Mouse (Mus musculus) hindbrain, embryonic 12.5 days (tissue): Measurements from ENCODE around the gene Pde1a. TPM values are rescaled to one million over a fixed set of nuclear protein-coding genes. Genes with fewer than 3 reads are reported as not detected.

Experiments used
- ATAC-seq: fragments of 200-750 bp; cut with Nextera tagmentation; 2 replicates; pipeline ENCODE4 v1.8.0; 2017; ENCODE audit warnings: moderate TSS enrichment; ENCODE audit not compliant: low FRiP score
- H3K27ac ChIP-seq: fragments of 300-500 bp; sonication (generic); 2 replicates; pipeline ENCODE4 v1.5.1; 2016; ENCODE audit warnings: mild to moderate bottlenecking
- H3K27me3 ChIP-seq: fragments of 300-500 bp; sonication (generic); 2 replicates; pipeline ENCODE4 v1.6.1; 2016; ENCODE audit warnings: mild to moderate bottlenecking
- H3K36me3 ChIP-seq: fragments of 300-500 bp; sonication (generic); 2 replicates; pipeline ENCODE4 v1.6.1; 2016; ENCODE audit warnings: mild to moderate bottlenecking
- H3K4me1 ChIP-seq: fragments of 300-500 bp; sonication (generic); 2 replicates; pipeline ENCODE4 v1.6.1; 2016
- H3K4me2 ChIP-seq: fragments of 300-500 bp; sonication (generic); replicated peaks from 2 replicates; pipeline ENCODE4 v1.6.1; 2016; ENCODE audit warnings: mild to moderate bottlenecking
- H3K4me3 ChIP-seq: fragments of 300-500 bp; sonication (generic); 2 replicates; pipeline ENCODE4 v1.5.1; 2016; ENCODE audit warnings: mild to moderate bottlenecking
- H3K9ac ChIP-seq: fragments of 300-500 bp; sonication (generic); 2 replicates; pipeline ENCODE4 v1.6.1; 2016; ENCODE audit warnings: mild to moderate bottlenecking, moderate library complexity
- H3K9me3 ChIP-seq: fragments of 300-500 bp; sonication (generic); replicated peaks from 2 replicates; pipeline ENCODE4 v1.6.1; 2016; ENCODE audit warnings: mild to moderate bottlenecking
- WGBS: fragments of 180-500 bp; shearing (Covaris S2); methylation state at CpG from one replicate; pipeline ENCODE4 v1.1.7; 2016; 5-methylcytosine and 5-hydroxymethylcytosine counted together
- polyA plus RNA-seq: library from polyadenylated mRNA; unstranded; fragments of >200 nt; fragmentation: Nextera tagmentation; extraction: Ambion mirVana; gene quantifications from 2 replicates; pipeline ENCODE4 v1.2.1, GENCODE M21; 2016

Pde1a gene
- polyA plus RNA-seq, result 2.8 and 5.0 TPM in 2 replicates

DNA sequence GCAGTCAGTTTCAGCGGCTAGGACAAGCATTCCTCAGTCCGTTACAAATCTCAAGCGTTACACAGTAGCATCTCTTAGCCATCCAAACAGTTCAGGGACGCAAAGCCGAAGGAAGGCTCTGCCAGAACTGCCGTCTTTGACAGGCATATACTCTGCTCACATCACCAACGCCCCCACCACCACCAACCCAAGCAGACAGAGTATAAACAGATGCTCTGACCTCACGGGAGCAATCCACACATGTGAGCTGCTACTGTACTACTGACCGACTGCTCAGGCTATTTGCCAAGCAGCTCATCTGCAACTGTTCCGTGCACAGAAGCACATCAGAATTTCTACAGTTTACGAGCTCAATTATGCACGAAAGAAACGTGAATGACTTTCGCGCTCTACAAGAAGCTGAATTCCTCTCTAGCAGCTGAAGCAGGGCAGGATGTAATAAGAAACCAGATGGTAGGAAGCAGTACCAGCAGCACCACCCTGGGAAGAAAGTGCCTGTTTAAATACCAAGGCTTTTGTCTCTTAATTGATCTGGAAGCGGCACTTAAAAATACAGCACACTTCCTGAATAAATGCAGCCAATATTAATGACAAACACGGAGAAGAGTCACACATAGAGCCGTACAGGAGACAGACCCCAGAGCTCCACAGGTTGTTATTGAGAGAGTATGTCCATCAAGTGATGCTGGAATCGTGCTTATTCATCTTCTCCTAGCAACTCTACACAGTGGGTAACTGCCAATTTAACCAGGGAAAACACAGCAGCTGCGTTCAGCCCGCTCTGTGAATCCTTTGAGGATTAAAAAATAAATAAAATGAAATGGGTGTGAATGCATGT is at the start of gene Pde1a:
Gene Pde1a, minus strand, starts transcription at position 598 of the 838 bp plus-strand sequence.
- Histone ChIP-seq H3K9me3 (no peaks in the 10 kb centered on the region), H3K4me2 (peak within 1 kb of the TSS; percentile 58), H3K27ac (no peak within 1 kb of the TSS), H3K4me3 (peak within 1 kb of the TSS; percentile 28), H3K9ac (peak within 1 kb of the TSS; percentile 10; the same call in 1 of the 2 replicates), H3K36me3 (no peaks in the 10 kb centered on the region), H3K27me3 (0 out of 2 replicates have a peak, but pooled peaks cover 3% of the 10 kb centered on the region), H3K4me1 (peaks cover 11% of the 10 kb centered on the region)
- ATAC-seq, result peak; percentile 94
- 14% methylated on average over 21 of the region's 21 CpGs for WGBS

DNA sequence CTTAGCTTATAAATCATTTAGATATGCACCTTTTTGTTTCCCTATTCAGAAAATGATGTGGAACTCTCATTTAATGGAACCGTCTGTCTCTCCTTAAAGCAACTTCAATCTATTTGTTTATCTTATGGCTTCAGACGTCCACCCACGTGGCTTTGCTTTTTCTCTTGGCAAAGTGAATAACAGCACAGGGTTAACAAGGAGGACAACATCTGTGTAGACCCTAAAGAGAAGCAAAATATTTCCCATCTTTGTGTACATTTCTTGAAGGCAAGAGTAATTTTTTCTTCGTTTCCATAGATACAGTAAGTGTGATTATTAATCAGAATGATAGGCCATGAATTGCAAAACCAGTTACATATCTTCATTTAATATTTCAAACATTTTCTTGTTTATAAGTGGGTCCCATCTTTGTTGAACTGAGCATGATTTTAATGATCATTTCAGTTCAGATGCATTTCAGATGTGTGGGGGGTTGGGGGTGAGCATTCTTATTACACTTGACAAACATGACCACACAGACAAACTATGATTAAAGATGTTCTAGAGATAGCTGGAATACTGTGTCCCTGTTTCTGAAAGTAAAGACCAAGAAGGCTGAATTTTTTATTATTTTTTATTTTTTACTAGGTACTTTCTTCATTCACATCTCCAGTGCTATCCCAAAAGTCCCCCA is 49.5 kb upstream of the Pde1a start:
- H3K4me3 ChIP-seq, result no peak overlapping the region
- no peak overlapping the region for H3K9ac ChIP-seq
- WGBS, result 69% methylated on average over 4 of the region's 4 CpGs
- ATAC-seq, result no peak
- no peaks in the 10 kb centered on the region for H3K36me3 ChIP-seq
- H3K4me2 ChIP-seq, result no peak overlapping the region
- H3K27ac ChIP-seq, result no peak overlapping the region
- H3K27me3 ChIP-seq, result no peaks in the 10 kb centered on the region
- H3K9me3 ChIP-seq, result no peaks in the 10 kb centered on the region
- H3K4me1 ChIP-seq, result no peaks in the 10 kb centered on the region

DNA sequence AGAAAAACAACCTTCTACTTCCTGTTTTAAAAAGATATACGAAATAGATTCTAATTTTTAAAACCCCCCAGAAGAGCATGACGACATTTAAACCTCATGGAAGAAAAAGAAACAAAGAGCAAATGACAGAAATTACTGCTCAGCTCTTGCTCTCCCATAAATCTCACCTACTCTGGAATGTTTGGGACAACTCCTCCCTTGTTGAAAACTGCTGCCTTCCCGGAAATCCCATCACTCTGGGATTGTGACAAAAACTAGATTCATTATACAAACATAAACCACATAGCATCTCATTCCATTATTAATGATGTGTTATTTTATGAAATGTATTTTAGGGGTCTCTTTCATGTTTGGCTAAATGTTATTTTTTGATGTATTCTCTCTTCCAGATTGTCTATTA is 48.9 kb upstream of the Pde1a start:
- Histone ChIP-seq H3K4me3 (no peak overlapping the region), H3K4me2 (no peak overlapping the region), H3K27me3 (no peaks in the 10 kb centered on the region), H3K9ac (no peak overlapping the region), H3K36me3 (no peaks in the 10 kb centered on the region), H3K9me3 (no peaks in the 10 kb centered on the region), H3K27ac (no peak overlapping the region), H3K4me1 (no peaks in the 10 kb centered on the region)
- WGBS, result 72% methylated on average over 3 of the region's 3 CpGs
- no peak for ATAC-seq

DNA sequence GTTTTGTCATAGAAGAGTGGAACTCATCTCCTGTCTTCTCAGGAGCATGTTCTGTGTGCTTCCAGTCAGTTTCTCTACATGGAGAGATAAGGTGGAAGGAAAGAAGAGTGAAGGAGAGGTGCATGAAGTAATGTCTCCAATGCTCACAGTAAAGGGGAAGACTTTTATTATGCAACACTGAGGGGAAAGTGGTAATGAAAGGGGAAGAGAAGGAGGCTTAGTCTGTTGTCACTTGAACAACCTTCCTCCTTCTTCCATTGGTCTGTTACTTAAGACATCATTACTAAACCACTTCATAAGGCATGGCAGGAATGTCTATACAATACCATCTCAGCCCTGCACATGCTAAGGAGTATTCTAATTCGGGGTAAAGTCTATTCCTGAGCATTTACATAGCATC is 38.8 kb upstream of the Pde1a start:
- H3K9ac ChIP-seq, result no peak overlapping the region
- no peak overlapping the region for H3K27ac ChIP-seq
- no peaks in the 10 kb centered on the region for H3K4me1 ChIP-seq
- no peaks in the 10 kb centered on the region for H3K27me3 ChIP-seq
- 90% methylated on average over 1 of the region's 1 CpGs for WGBS
- no peaks in the 10 kb centered on the region for H3K36me3 ChIP-seq
- no peak overlapping the region for H3K4me2 ChIP-seq
- no peaks in the 10 kb centered on the region for H3K9me3 ChIP-seq
- H3K4me3 ChIP-seq, result no peak overlapping the region
- no peak for ATAC-seq

DNA sequence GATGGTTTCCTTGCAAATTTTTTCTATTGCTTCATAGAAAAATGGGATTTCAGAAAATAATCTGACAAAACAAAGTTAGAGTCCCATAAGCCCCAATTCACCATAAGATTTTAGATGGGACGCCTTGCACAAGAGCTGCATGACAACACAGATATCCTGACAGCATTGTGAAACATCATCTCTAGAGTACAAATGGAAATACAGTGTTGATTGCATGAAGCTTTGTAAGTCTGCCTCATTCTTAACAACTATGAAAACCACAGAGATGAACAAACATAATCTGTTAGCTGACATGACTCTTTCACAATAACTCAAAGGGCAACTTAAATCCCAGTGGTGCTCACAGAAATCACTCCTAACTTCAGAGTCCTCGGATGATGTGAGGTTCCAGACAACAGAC is 29.5 kb upstream of the Pde1a start:
- Histone ChIP-seq H3K4me2 (no peak overlapping the region), H3K4me3 (no peak overlapping the region), H3K4me1 (no peaks in the 10 kb centered on the region), H3K9ac (no peak overlapping the region), H3K27me3 (no peaks in the 10 kb centered on the region), H3K9me3 (no peaks in the 10 kb centered on the region), H3K36me3 (no peaks in the 10 kb centered on the region), H3K27ac (no peak overlapping the region)
- 84% methylated on average over 2 of the region's 2 CpGs for WGBS
- no peak for ATAC-seq

DNA sequence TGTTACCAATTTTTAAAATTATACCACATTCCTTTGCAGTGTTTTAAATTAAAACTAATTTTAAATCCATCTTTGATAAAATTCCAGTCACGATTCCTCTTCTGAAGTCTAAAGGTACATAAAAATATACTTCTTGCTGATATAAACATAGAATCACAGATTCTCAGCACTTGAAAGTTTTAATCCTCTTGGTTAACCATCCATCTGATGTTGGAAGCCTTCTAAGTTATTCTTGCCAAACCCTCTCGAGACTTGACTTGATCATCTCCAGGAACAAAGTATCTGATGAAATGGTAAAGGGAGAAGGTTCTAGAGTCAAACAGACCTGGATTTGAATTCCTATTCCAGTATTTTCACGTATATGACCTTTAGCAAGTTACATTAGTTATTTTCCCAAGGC is 28.9 kb upstream of the Pde1a start:
- no peak overlapping the region for H3K9ac ChIP-seq
- ATAC-seq, result no peak
- H3K4me2 ChIP-seq, result no peak overlapping the region
- no peaks in the 10 kb centered on the region for H3K4me1 ChIP-seq
- H3K27me3 ChIP-seq, result no peaks in the 10 kb centered on the region
- no peaks in the 10 kb centered on the region for H3K9me3 ChIP-seq
- no peak overlapping the region for H3K27ac ChIP-seq
- 88% methylated on average over 3 of the region's 3 CpGs for WGBS
- H3K4me3 ChIP-seq, result no peak overlapping the region
- no peaks in the 10 kb centered on the region for H3K36me3 ChIP-seq

DNA sequence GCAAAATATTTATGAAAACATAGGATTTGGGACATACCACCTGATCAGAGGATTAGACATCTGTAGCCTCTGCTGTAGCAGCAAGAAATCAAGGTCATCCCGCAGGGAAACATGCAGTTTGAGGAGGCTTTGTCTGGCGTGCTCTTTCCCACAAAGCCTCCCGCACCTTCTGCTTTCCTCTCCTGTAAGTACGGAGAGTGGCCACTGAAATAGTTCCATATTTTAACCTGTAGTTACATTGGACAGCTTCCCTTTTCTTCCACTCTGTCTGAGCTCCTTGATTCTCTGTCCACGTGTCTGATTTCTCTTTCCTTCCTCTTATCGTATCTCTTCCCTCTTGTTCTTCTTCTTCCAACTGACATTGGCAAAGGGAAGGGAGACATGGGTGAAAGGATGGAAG is 20.8 kb upstream of the Pde1a start:
- Histone ChIP-seq H3K27me3 (no peaks in the 10 kb centered on the region), H3K36me3 (no peaks in the 10 kb centered on the region), H3K27ac (no peak overlapping the region), H3K9me3 (no peaks in the 10 kb centered on the region), H3K4me2 (no peak overlapping the region), H3K9ac (no peak overlapping the region), H3K4me3 (no peak overlapping the region), H3K4me1 (no peaks in the 10 kb centered on the region)
- no peak for ATAC-seq
- WGBS, result 85% methylated on average over 6 of the region's 6 CpGs

DNA sequence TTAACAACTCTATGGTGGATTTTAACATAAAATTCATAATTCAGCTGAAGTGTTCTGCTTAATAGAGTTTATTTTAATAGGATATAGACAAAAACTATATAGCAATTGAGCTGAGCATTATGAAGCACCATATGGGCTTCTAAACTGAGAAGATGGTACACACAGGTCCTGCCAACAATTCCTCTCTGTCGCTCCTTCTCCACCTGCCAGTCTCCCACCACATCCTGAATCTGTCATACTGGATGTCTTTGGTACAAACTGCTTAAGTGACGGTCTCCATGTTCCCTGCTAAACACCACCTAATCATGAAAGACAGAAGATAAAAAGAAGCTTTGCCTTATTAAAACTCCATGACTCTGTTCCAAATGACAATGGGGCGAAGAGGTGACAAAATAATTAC is 20.1 kb upstream of the Pde1a start:
- no peak for ATAC-seq

DNA sequence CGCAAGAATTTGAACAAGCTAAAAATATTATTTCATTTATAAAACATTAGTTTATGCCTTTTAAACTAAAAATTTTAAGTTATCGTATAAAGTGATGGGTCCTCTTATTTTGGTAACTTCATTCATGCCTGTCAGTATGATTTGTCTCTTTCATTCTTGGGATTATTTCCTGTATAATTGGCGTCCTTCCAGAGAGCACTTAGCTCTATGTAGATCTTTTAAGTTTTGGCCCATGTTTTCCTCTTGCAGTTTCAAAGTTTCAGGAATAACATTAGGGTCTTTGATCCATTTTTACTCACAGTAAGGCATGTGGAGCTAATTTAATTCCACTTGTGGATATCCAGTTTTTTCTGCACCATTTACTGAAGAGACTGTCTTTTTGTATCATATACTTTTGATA is 5.8 kb upstream of the Pde1a start:
- WGBS, result 85% methylated on average over 3 of the region's 3 CpGs
- Histone ChIP-seq H3K4me2 (no peak overlapping the region), H3K4me3 (no peak overlapping the region), H3K27ac (no peak overlapping the region), H3K9me3 (no peaks in the 10 kb centered on the region), H3K27me3 (0 out of 2 replicates have a peak, but pooled peaks cover 3% of the 10 kb centered on the region), H3K9ac (no peak overlapping the region), H3K4me1 (no peaks in the 10 kb centered on the region), H3K36me3 (no peaks in the 10 kb centered on the region)
- no peak for ATAC-seq

More for the DNA sequence above, 20.1 kb upstream of the Pde1a start:
- H3K4me2 ChIP-seq, result no peak overlapping the region
- no peak overlapping the region for H3K9ac ChIP-seq
- H3K4me1 ChIP-seq, result no peaks in the 10 kb centered on the region
- H3K4me3 ChIP-seq, result no peak overlapping the region
- WGBS, result 79% methylated on average over 3 of the region's 3 CpGs
- no peak overlapping the region for H3K27ac ChIP-seq
- H3K36me3 ChIP-seq, result no peaks in the 10 kb centered on the region
- H3K27me3 ChIP-seq, result no peaks in the 10 kb centered on the region
- H3K9me3 ChIP-seq, result no peaks in the 10 kb centered on the region

DNA sequence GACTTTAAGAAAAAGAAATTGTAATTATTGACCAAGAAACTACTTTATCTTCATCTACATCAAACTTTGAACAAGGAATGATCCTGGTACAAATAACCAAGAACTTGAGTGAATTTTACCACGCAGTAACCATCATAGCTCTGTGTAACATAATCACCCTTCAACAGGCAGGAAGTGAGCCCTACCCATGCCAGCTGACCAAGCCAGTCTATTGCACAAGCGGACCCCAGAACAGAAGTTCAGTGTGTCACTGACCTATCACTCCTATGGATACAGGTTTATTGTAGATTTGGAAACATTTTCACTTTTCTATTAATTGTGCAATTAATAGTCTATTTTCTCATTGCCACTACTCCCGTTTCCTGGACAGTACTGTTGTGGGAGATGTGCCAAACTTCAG is 3.4 kb upstream of the Pde1a start:
- Histone ChIP-seq H3K4me1 (peaks cover 11% of the 10 kb centered on the region), H3K36me3 (no peaks in the 10 kb centered on the region), H3K27me3 (0 out of 2 replicates have a peak, but pooled peaks cover 3% of the 10 kb centered on the region), H3K9me3 (no peaks in the 10 kb centered on the region), H3K4me3 (no peak overlapping the region), H3K4me2 (no peak overlapping the region), H3K27ac (no peak overlapping the region), H3K9ac (no peak overlapping the region)
- WGBS, result 84% methylated on average over 3 of the region's 3 CpGs
- no peak for ATAC-seq

DNA sequence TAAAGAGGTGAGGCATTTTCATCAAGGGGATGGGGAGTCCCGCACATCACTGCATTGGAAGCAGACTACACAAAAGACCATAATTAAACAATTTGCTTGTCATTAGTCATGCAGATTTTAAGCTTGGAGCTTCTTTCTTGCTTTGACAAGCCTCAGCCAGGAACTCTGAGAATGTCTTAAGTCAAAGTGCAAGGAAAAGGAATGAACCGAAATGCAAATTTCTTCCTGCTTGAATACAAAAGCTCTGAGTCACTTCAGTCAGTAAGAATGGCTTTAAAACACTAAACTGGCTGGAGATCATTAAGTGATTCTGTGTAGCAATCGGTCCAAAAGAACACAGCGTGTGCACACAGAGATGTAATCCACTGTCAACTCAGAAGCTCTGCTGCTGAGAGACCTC is 2.6 kb downstream of the Pde1a start:
- ATAC-seq, result no peak
- Histone ChIP-seq H3K36me3 (no peaks in the 10 kb centered on the region), H3K27me3 (0 out of 2 replicates have a peak, but pooled peaks cover 2% of the 10 kb centered on the region), H3K4me2 (no peak overlapping the region), H3K9me3 (no peaks in the 10 kb centered on the region), H3K9ac (no peak overlapping the region), H3K27ac (no peak overlapping the region), H3K4me3 (no peak overlapping the region), H3K4me1 (peaks cover 11% of the 10 kb centered on the region)
- 19% methylated on average over 4 of the region's 4 CpGs for whole genome bisulfite sequencing

DNA sequence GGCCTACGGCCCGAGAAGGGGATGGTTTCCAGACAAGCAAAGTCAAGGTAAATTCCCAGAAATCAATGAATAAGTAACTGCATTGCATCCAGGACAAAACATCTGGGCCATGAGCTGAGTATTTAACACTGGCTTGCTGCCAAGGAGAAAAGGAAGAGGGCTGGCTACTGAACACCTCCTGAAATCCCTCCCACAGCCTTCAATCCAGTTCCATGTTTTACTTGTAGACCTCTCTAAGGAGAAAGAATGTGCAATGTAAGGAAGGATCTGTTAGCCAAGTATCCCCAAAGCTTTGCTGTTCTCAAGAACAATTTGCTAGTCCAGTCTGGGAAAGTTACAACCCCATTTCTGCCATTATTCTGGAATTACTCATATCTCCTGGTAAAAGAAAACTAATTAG is 42.4 kb downstream of the Pde1a start:
- Histone ChIP-seq H3K27me3 (no peaks in the 10 kb centered on the region), H3K9ac (no peak overlapping the region), H3K27ac (no peak overlapping the region), H3K4me2 (no peak overlapping the region), H3K4me3 (no peak overlapping the region), H3K9me3 (no peaks in the 10 kb centered on the region), H3K4me1 (no peaks in the 10 kb centered on the region), H3K36me3 (no peaks in the 10 kb centered on the region)
- 81% methylated on average over 2 of the region's 2 CpGs for WGBS
- no peak for ATAC-seq
